Comparison of ENCODE assay signal across 21 mouse cellular contexts in the genomic region with DNA sequence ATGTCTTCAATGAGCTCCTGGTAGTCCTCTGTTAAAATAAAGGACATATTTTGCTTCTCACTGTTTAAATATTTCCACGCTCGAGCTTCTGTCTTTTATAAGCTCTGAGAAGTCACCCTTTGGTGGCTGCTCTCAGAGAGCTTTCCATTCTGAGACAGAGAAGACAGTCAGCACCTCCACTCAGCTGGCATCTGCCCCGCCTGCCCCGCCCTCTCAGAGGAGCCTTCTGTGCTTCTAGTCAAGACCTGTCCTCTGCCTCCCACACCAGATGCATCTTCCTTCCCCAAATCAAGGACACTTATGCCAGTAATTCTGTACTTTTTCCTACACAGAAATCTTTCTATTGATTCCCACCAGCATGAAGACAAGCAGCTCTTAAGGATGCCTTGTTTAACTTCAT. TPM values are rescaled to one million over a fixed set of nuclear protein-coding genes. Genes with fewer than 3 reads are reported as not detected.
"Had no signal": no experiment of that assay in that cellular context is flagged by ENCODE, and none has a peak within 500 bp of the region (broad histone marks: within the 10 kb centered on the region; RNA-seq: fewer than 3 reads in every experiment).

No protein-coding gene starts in this region.

- H3K27me3 ChIP-seq: kidney, embryonic 15.5 days; neural tube, embryonic 12.5 days; neural tube, embryonic 15.5 days had no signal

- DNase-seq: kidney, adult 11 months; kidney, adult 8-10 months; kidney, postnatal 10 days; kidney, postnatal 36 days; liver, embryonic 13.5 days; retina, postnatal 1 day; right cerebral cortex, postnatal 14 days; right cerebral cortex, postnatal 4 days; thymus, adult 2 months; thymus, postnatal 14 days; thymus, postnatal 4 days had no signal

- H3K9ac ChIP-seq: kidney, embryonic 15.5 days; liver, embryonic 13.5 days; lung, embryonic 14.5 days; midbrain, embryonic 12.5 days; midbrain, embryonic 15.5 days; neural tube, embryonic 12.5 days; neural tube, embryonic 15.5 days had no signal

- H3K9me3 ChIP-seq: kidney, embryonic 15.5 days; liver, embryonic 13.5 days; midbrain, embryonic 12.5 days; midbrain, embryonic 15.5 days; neural tube, embryonic 12.5 days; neural tube, embryonic 15.5 days had no signal

- H3K4me2 ChIP-seq: kidney, embryonic 15.5 days; liver, embryonic 13.5 days; lung, embryonic 14.5 days; midbrain, embryonic 12.5 days; midbrain, embryonic 15.5 days; neural tube, embryonic 12.5 days; neural tube, embryonic 15.5 days had no signal

- H3K36me3 ChIP-seq: kidney, embryonic 15.5 days; liver, embryonic 13.5 days; midbrain, embryonic 12.5 days; midbrain, embryonic 15.5 days; neural tube, embryonic 12.5 days; neural tube, embryonic 15.5 days had no signal

- H3K27ac ChIP-seq: kidney, embryonic 15.5 days; liver, embryonic 13.5 days; macrophage; midbrain, embryonic 12.5 days; midbrain, embryonic 15.5 days; neural tube, embryonic 12.5 days; neural tube, embryonic 15.5 days; stomach, postnatal 0 days had no signal

- H3K4me1 ChIP-seq: kidney, embryonic 15.5 days; midbrain, embryonic 12.5 days; midbrain, embryonic 15.5 days; neural tube, embryonic 12.5 days; neural tube, embryonic 15.5 days had no signal

- ATAC-seq: lung, postnatal 0 days; midbrain, embryonic 15.5 days had no signal

- H3K4me3 ChIP-seq: kidney, embryonic 15.5 days; liver, embryonic 13.5 days; midbrain, embryonic 12.5 days; midbrain, embryonic 15.5 days; neural tube, embryonic 12.5 days; neural tube, embryonic 15.5 days had no signal

RNA-seq across cellular contexts. Expression of a gene that starts 18.8 kb away (rescaled TPM):
- total RNA-seq: liver, adult 2 months had no signal
- polyA plus RNA-seq: liver, adult 2 months; macrophage had no signal
